In genomic region chr2:173019790-173020189, GRCm38 (mm10) we compare ENCODE assay signal across 8 mouse cellular contexts. TPM values are rescaled to one million over a fixed set of nuclear protein-coding genes. Genes with fewer than 3 reads are reported as not detected.
DNase-seq lines count a peak whose midpoint lies in the region; ATAC-seq and TF ChIP-seq lines count a peak whose summit lies in the region.

No protein-coding gene starts in this region.

- peaks cover 33% of the 10 kb centered on the region for H3K36me3 ChIP-seq in hindbrain, embryonic 10.5 days
- H3K36me3 ChIP-seq in lung, postnatal 0 days (ENCODE audit: insufficient read depth, low read length) = peaks cover 2% of the 10 kb centered on the region; the same call in 1 of the 2 replicates

- peaks cover 54% of the 10 kb centered on the region for H3K4me1 ChIP-seq in hindbrain, embryonic 10.5 days (replicated peaks)
- peaks cover 17% of the 10 kb centered on the region; the same call in 1 of the 2 replicates for H3K4me1 ChIP-seq in lung, postnatal 0 days (ENCODE audit: insufficient read depth, low read depth, low read length)

- H3K4me2 ChIP-seq in lung, postnatal 0 days (replicated peaks; ENCODE audit: low read depth, low read length) = peak overlapping the region; percentile 63

- peak overlapping the region; percentile 71 for H3K27ac ChIP-seq in hindbrain, embryonic 10.5 days
- no peak overlapping the region for H3K27ac ChIP-seq in lung, postnatal 0 days (ENCODE audit: low read length)

- peak; percentile 88 for DNase-seq in ES-CJ7 (ENCODE audit: low read depth, low spot score)
- peak; percentile 80 for DNase-seq in cerebellum, adult 8-10 months
- DNase-seq in hindbrain, embryonic 10.5 days (ENCODE audit: low spot score) = peak; percentile 88
- peak; percentile 78 to 85 for DNase-seq in layer of hippocampus, postnatal 10 days (ENCODE audit: low spot score in 2 of 2)
- peak; percentile 96 for DNase-seq in lung, postnatal 0 days (ENCODE audit: low spot score)
- peak; percentile 52 for DNase-seq in ovary, postnatal 10 days (ENCODE audit: low spot score)
- peak; percentile 93 for DNase-seq in thymus, postnatal 0 days (ENCODE audit: low spot score)

- H3K9ac ChIP-seq in lung, postnatal 0 days (replicated peaks; ENCODE audit: low read depth) = no peak overlapping the region

- TF ChIP-seq EP300 in lung, postnatal 0 days (IDR thresholded peaks at IDR 0.05) = no peak

- under 1% methylated on average over 29 of the region's 29 CpGs for WGBS in hindbrain, embryonic 10.5 days
- WGBS in lung, postnatal 0 days = under 1% methylated on average over 20 of the region's 29 CpGs

- H3K9me3 ChIP-seq in hindbrain, embryonic 10.5 days = no peaks in the 10 kb centered on the region
- no peaks in the 10 kb centered on the region for H3K9me3 ChIP-seq in lung, postnatal 0 days (ENCODE audit: low read length)

- ATAC-seq in frontal cortex, adult (ENCODE audit: low TSS enrichment) = peak; percentile 71
- ATAC-seq in lung, postnatal 0 days = peak; percentile 89

- peaks cover 39% of the 10 kb centered on the region for H3K27me3 ChIP-seq in hindbrain, embryonic 10.5 days (ENCODE audit: insufficient read depth, poor library complexity, severe bottlenecking)
- no peaks in the 10 kb centered on the region for H3K27me3 ChIP-seq in lung, postnatal 0 days (replicated peaks; ENCODE audit: insufficient read depth, low read length)

- TF ChIP-seq CTCF in lung, postnatal 0 days (IDR thresholded peaks at IDR 0.05) = no peak

- H3K4me3 ChIP-seq in hindbrain, embryonic 10.5 days = peak overlapping the region; percentile 56
- peak overlapping the region; percentile 25 for H3K4me3 ChIP-seq in lung, postnatal 0 days (ENCODE audit: low read depth, low read length)

RNA-seq across cellular contexts. Expression of gene Rbm38, which starts 0.5 kb away (rescaled TPM):
- polyA plus RNA-seq in hindbrain, embryonic 10.5 days (2016; fragmentation: Nextera tagmentation; extraction: Ambion mirVana) = 92.3 and 95.9 TPM in 2 replicates
- 1 to 10 TPM; 4.4 to 6.3 TPM for total RNA-seq in layer of hippocampus, postnatal 10 days (2021)
- 12.8 and 15.2 TPM in 2 replicates for polyA plus RNA-seq in lung, postnatal 0 days (2015; fragmentation: Nextera tagmentation; extraction: Ambion mirVana)
- 144 and 151 TPM in 2 replicates for polyA plus RNA-seq in thymus, postnatal 0 days (2015; fragmentation: Nextera tagmentation; extraction: Ambion mirVana)

RNA-seq across cellular contexts. Expression of gene Rae1, which starts 19.9 kb away (rescaled TPM):
- polyA plus RNA-seq in hindbrain, embryonic 10.5 days (2016; fragmentation: Nextera tagmentation; extraction: Ambion mirVana) = 158 and 162 TPM in 2 replicates
- total RNA-seq in layer of hippocampus, postnatal 10 days (2021) = 10 to 100 TPM; 75.3 to 83.2 TPM
- polyA plus RNA-seq in lung, postnatal 0 days (2015; fragmentation: Nextera tagmentation; extraction: Ambion mirVana) = 64.3 and 68.6 TPM in 2 replicates
- polyA plus RNA-seq in thymus, postnatal 0 days (2015; fragmentation: Nextera tagmentation; extraction: Ambion mirVana) = 138 and 142 TPM in 2 replicates

RNA-seq across cellular contexts. Expression of gene Spo11, which starts 42.3 kb away (rescaled TPM):
- 0.47 and 0.49 TPM in 2 replicates for polyA plus RNA-seq in hindbrain, embryonic 10.5 days (2016; fragmentation: Nextera tagmentation; extraction: Ambion mirVana)
- under 1 TPM; 0.09 to 0.80 TPM for total RNA-seq in layer of hippocampus, postnatal 10 days (2021)
- polyA plus RNA-seq in lung, postnatal 0 days (2015; fragmentation: Nextera tagmentation; extraction: Ambion mirVana) = not detected in 2 replicates
- 66.2 and 75.4 TPM in 2 replicates for polyA plus RNA-seq in thymus, postnatal 0 days (2015; fragmentation: Nextera tagmentation; extraction: Ambion mirVana)

Comparison
In these comparisons a context has a peak if more than half of its experiments do, and no peak if none do; other contexts are left out.
1. RNA of gene Spo11, which starts 42.3 kb away (polyA plus RNA-seq): 66.2 to 75.4 TPM in thymus, postnatal 0 days; 0.47 to 0.49 TPM in hindbrain, embryonic 10.5 days and not detected in lung, postnatal 0 days; every median in the first group is over 10 times any median in the second.
2. Peak in every context shown above with its lines, with median percentiles within 50 percentile points of each other: DNase-seq.